Mouse (Mus musculus): ENCODE measurements around the gene Myo1d.

Gene Myo1d

DNA sequence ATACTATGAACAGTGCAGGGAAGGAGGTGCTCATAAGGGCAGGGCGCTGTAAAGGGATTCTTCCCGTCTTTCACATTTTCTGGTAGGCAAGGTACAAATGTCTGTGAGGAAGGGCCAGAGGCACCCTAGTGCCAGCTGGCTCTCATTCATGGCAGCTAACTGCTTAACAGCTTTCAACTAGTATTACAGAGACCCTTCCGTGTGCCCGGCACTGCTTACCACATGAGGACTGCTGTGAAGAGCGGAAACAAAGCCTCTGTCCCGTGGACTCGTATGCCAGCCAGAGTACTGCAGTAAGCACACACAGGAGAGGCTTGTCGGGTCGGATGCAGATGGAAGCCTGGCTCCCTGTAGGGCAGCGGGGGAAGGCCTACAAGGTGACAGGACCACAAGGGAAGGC, 229.6 kb downstream of the Myo1d start:
- no peak for DNase-seq (ENCODE audit: low spot score in 2 of 2)

DNA sequence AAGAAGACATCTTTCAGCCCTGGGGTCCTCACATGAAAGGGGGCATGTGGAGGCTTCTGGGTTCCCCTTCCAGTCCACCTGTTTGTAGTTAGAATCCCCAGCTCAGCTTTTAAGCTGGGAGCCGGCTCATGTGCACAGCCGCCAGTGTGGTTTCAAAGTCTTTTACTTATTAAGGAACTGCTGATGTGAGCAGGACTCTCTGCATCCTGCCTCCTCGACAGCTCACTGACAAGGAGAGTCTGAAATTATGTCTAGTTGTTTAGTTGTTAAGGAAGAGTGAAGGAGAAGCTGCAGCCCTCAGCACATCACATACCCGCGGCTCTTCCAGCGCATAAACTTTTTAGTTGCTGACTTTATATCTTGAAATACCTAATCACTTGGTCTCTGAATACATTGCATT, 230.0 kb downstream of the Myo1d start:
- peak in 1 of 2 experiments; percentile 34 for DNase-seq (ENCODE audit: low spot score in 2 of 2)

DNA sequence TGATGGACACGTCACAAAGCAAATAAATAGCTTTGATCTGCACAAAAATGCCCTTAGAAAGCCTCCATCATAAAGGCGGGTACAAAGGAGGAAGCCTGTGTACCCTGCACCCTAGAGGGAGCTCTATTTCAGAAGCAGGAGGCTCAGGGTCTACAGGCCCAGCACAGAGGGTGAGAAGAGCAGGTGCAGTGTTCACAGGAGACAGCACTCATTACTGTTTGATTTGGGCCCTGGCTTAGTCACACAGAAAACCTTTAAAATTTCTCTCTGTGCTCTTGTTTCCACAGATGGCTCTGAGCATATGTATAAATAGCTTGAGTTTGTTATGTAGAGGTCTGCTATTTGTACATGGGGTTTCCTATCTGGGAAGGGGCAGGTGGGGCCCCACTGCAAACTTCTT, 233.6 kb downstream of the Myo1d start:
- no peak for DNase-seq (ENCODE audit: low spot score in 2 of 2)

DNA sequence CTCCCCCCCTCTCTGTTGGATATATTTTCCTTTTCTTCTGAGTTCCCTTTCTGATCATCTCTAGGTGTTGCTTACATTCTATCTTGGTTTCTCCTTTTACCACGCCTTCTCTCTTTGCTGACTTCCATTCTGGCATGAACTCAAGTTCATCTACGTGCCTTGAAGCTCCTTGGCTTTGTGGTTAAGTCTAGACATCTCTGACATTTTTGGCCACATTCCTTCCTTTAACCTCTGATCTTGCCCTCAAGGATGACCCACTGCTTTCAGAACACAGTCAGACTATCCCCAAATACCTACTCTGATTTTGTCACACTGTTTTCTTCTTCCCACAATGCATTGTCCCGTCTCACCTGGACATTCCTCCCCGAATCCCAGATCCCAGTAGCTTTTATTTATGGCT, 240.8 kb downstream of the Myo1d start:
- no peak for DNase-seq (ENCODE audit: low spot score in 2 of 2)

DNA sequence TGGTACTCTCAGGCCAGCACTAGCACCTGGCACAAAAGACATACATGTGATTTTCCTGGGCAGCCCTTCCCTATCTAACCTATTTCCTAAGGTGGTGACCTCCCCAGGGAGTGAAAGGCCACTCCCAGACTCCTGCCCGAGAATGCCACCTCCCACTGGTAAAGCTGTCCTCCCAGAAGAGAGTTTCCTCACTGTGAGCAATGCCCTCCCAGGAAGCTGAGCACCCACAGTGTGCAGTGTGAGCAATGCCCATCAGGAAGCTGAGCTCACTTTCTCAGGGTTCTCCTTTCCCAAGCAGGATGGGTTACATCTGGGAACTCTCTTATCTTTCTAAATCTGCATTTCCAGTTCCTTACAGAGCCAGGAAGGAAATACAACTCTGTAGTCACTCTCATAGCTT, 246.9 kb downstream of the Myo1d start:
- DNase-seq (ENCODE audit: low spot score in 2 of 2) = no peak

DNA sequence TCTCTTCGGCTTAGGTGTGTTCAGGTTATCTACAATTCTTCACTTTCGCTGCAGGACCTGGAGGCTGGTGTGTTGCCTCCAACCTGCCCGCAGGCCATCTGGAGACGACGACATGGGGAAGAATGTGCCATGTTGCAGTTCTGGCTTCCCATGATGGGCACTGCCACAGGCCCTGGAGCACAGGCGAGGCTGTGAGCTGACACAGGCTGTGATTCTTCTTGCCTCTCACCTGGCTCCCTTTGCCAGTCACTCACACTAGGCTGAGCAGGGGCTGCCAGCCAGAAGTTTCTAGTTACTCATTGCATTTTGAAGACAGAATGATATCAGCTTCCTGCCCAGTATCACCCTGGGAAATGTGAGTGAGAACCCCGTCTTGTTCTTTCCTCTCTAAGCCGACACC, 250.7 kb downstream of the Myo1d start:
- no peak for DNase-seq (ENCODE audit: low spot score in 2 of 2)

DNA sequence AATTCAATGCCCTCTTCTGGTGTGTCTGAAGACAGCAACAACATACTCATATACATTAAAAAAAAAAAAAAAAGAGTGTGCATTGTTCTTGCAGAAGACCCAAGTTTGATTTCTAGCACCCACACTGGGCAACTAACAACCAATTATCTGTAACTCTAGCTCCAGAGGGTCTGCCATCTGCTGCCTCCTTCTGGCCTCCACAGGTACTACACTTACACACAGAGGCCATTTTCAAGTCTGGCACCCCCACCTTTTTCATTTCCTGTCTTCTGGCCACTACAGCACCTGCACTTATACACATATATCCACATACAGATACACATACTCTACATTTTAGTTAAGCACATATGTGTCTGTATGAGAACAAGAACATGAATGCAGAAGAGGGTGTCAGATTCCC, 252.1 kb downstream of the Myo1d start:
- DNase-seq (ENCODE audit: low spot score in 2 of 2) = no peak

DNA sequence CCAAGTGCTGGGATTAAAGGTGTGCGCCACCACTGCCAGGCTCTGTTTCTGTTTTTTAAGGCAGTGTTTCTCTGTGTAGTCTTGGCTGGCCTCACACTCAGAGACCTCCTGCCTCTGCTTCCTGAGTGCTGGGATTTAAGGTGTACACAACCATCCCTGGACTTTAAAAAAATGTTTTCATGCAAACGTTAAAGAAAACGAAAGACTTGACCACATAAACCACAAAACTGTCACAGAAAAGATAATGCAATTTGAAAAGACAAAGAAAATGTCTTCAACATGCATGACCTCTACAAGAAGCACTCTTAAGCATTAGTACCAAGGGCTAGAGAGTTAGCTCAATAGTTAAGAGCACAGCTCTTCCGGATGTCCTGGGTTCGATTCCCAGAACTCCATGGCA, 255.6 kb downstream of the Myo1d start:
- DNase-seq (ENCODE audit: low spot score in 2 of 2) = no peak

DNA sequence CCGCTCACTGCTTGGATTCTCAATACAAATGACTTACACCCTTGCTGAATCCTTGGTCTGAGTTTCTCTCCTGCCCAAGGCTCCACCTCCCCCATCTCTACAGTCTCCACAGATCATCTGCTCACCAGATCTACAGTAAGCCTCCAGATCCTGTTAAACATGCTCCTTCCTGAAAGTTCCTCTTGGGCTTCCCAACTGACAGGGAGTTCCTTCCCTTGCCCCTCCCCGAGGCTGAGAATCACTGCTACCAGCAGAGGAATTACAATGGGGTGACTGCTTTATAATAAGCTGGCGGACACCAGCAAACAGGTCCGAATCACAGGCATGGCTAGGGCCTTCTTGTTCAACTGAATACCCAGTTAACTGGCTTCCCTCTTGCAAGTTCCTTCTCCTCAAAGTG, 256.4 kb downstream of the Myo1d start:
- DNase-seq (ENCODE audit: low spot score in 2 of 2) = no peak

DNA sequence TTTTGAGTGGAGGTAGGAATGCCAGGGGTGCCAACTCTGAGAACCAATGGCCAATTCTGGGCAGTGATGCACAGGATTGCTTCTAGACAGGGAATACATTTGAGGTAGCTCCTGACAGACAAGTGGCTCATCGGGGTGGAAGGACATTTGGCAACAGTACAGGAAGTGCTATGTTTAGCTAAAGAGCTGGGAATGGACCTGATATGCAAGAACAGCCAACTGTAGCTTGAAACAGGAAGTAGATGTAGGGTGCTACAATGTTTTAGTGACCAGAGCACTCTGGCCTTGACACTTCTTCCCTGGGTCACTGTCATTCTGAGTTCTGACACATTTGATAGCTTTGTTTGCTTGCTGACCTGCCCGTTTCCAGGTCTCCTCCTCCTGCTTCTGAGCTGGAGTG, 257.0 kb downstream of the Myo1d start:
- no peak for DNase-seq (ENCODE audit: low spot score in 2 of 2)

DNA sequence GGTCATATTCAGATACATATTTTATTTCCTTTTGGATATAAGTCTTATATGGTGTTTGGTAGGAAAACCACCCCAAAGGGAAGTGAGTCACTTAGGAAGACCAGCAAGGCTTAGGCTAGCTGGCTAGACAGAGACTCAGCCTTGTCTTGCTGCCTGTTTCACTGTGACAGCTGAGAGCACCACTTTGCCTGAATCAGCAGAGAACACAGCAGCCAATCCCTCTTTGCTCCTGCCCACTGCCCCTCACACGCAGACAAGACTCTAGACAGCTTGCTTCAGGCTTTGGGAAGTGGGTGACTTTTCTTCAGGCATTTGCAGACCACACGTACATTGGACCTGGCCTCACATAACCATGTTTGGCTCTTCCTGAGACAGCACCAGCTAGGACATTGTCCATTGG, 258.7 kb downstream of the Myo1d start:
- no peak for DNase-seq (ENCODE audit: low spot score in 2 of 2)

DNA sequence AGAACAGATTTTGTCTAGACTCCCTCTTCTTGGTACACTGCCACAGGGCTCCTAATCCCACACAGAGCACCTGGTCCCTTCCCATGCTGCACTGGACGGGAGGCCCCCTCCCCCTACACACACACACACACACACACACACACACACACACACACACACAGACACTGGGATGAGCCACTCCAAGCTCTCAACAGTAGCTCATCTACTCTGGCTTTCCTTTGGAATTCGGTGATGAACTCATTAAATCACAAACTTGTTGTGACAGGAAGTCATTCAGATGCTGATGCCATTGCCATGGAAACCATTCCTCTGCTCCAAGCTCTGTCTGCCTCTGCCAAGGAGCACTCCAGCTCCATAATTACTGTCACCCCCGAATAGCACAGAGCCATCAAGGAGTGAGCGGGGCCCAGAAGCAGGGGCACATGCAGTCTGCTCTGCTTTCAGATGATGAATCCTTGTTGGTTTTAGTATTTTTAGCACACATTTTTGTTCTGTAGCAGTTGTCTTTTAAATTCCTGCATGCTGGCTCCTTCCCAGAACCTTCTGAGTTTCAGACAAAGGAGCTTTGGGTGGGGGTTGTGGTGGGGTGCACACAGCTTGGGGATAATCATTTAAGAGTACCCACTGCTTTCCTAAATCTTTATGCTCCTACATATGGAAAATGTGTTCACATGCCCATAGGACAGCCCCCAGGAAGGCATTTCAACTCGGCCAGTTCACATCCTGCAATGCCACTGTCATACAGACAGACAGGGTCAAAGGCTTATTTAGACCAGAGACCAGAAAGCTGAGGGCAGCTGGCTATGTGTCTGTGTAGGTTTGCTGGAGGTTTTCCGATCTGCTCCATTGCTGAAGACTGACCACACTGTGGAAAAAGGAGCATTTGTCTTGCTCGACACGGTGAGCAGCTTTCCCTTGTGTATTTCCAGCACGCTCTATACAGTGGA, 261.1 kb downstream of the Myo1d start:
- peak; percentile 71 to 79 for DNase-seq (ENCODE audit: low spot score in 2 of 2)

DNA sequence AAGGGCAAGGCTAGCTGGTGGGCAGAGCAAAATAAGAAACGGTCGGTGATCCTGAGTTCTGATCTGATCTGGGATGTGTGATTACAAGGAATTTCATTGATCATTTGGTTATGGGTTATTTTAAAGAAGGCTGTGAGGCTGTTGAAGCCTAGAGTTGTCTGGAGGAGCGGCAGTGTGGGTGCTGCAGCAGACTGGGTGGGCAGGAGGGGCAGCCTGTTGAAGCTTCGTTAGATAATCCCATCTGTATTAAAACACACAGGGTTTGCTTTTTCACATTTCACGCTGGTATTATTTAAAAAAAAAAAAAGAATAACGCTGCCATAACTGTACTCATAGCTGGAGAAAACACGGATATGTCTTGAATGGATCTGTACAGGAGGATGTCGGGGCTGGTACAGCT, 263.9 kb downstream of the Myo1d start:
- DNase-seq (ENCODE audit: low spot score in 2 of 2) = no peak

DNA sequence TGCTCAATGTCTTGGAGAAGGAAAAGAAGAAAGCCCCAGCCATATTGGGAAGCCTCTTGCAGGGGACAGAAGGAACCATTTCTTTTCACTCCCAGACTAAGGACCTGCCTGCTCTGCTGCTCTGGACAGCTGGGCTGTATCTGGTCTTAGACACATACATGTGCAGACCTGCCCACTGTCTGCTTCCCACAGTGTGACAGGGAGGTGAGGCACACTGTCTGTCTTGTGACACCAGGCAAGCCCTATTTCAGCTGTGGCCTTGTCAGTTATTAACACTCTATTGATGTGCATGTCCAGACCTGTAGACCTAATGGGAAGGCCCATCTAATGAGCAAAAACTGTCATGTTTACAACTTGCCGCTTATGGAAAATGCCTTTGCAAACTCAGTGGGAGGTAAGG, 264.5 kb downstream of the Myo1d start:
- no peak for DNase-seq (ENCODE audit: low spot score in 2 of 2)

DNA sequence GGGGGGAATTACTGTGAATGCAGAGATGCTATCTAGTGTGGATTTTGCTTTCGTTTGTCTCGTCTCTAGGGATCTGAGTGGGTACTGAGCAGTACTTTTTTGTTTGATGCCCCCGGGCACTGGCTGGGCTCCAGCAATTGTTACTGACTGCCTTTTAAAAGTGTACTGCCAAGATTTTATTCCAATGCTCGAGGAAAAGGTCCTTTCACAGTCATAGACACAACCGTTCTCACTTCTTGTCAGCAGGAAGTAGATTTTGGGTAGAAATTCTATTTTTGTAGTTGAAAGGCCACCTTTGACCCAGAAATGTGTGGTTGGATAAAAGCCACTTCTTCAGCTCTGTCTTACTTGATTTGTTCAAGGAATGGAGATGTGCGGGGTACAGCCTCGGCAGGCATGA, 266.0 kb downstream of the Myo1d start:
- DNase-seq (ENCODE audit: low spot score in 2 of 2) = no peak

DNA sequence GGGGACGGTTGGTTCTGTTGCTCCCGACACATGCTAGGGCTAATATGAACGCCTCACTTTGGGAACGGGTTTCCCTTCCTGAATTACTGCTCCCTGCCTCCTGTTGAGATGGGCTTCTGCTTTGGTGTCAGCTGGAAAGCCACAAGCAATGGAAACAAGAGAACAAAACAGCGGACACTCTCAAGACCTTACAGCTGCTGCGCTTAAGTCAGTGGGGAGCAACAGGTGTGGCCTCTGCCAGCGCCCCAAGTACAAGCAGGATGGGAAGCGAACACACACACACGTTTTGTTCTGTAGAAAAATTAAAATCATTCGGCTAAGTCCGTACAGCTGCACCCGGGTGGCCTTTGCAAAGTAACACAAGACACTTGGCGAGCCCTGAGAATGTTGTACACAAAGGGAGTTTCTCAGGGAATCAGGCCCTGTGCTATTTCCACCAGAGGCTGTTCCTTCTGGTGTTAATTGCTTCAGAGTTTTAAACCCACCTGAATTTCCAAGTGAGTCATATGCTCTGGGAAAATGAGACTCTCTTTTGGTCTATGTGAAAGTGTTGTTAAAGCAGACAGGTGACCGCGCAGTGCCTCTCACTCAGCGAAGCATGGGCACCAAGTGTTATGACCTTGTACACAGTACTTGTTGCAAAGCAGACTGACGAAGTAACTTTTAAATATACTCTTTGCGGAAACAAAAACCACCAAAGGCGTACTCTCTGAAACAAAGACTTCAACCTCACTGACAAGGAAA, 267.3 kb downstream of the Myo1d start:
- DNase-seq (ENCODE audit: low spot score in 2 of 2) = no peak

DNA sequence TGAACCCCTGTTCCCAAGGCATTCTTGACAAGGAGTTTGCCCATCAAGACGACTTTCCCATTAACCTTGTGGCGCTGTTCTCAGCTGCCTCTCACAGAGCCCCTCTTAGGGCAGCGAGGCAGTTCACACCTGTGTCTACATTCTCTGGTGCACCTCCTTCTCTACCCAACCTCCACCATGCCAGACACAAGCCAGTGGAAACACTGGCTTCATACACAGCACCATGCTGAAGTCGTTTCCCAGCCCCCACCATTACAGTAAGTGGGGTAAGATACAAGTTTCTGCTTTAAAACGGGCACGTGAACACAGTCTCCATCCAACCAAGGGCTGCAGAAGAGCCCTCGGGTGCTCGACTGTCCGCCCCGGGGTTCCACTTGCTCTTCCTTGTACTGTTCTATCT, 269.7 kb downstream of the Myo1d start:
- DNase-seq (ENCODE audit: low spot score in 2 of 2) = no peak

DNA sequence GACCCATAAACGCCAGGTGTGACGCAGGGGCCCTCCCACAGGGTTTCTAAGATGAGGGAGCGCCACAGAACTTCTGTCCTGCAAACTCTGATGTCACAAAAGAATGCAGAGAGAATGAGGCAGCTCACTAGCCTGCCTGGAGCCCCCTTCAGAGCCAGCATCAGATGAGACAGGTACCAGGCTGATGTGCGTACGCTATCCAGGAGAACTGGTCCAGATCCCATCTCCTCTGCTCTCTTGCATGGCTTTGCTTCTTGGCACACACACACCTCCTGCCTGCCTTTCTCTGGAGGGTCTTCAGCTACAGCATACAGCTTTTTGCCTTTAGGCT, 270.7 kb downstream of the Myo1d start:
- DNase-seq (ENCODE audit: low spot score in 2 of 2) = no peak

DNA sequence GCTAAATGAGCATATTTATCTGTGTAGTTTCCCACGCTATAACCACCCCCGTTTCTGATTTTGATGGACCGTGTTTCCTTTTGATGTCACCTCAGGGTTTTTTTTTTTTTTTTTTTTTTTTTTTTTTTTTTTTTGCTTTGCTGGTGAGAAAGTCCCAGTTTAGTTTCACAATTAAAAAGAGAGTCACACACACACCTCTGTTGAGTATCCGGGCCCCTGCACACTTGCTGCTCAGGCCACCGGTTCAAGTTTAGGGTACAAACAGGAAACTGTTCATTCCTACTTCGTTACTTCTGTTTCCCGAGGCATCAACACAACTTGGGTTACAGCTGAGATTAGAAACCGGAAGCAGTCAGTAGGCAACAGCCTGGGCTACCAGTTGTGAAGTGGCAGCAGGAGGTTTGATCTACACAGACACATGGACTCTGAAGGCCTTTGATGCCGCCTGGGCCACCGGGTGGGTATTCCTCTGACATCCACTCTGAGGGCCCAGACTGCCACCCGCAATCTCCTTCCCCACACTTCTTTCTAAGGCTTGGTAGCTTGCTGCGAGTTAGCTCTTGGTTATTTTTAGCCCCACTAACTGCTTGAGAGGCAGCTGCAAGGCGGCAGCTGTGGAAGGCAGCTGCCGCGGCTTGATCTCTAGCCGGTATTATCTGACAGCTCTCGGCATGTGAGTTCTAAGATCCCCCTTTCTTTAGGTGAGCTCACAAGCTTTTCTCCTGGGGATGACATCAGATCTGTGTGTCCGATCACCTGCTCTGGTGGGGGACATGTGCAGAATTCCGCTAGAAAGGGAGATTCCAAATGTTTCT, 271.3 kb downstream of the Myo1d start:
- DNase-seq (ENCODE audit: low spot score in 2 of 2) = peak; percentile 55 to 59

DNA sequence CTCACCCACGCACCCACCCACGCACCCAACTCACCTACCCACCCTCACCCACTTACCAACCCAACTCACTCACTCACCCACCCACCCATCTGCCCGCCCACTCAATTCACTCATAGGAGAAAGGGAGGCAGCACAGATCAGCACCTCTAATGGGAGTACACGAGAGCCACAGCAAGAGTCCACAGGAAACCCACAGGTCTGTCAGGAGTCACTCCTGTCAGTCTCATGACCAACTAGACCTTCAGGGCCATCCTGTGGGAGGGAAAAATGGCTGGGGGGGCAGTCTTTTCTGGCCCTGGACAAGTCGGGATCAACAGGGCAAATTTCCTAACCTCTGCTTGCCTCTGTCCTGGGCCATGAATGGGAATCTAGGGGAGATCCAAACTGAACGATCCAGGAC, 272.0 kb downstream of the Myo1d start:
- DNase-seq (ENCODE audit: low spot score in 2 of 2) = no peak

DNA sequence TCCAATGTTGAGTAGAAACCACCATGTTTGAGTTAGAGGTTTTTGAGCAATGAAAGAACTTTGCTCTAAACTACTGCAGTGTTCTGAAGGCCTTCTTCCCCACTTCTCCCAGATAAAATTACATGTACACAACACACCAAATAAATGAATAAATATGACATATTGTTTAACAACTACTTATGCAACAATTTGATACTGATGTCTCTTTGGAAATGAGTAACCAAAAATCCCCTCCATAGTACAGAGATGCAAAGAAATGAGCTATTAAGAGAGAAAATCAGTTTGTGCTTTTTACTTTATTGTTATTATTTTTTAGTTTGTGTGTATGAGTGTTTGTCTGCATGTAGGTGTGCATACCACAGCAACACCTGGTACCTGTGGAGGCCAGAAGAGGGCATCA, 273.3 kb downstream of the Myo1d start:
- no peak for DNase-seq (ENCODE audit: low spot score in 2 of 2)

DNA sequence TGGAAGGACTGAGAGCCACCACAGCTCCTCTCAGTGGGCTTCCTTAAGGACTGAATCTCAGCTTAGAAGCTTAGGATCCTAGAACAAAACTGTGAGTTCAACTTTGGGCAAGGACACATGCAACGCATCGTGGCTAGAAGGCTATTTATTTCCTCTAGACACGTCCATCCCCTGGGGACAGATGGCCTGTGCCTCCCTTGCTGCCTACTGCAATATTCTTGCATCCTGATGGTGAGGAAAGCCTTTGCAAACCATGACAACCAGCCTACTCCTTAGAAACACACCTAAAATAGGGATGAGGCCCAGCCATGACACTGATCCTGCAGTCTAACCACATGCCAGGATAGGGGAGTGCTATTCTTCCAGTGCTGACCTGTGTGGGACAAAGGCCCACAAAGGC, 274.2 kb downstream of the Myo1d start:
- DNase-seq (ENCODE audit: low spot score in 2 of 2) = peak; percentile 60 to 79

All from frontal cortex, postnatal 36 days (tissue).